Mouse (Mus musculus) ES-Bruce4 (cell line): ENCODE measurements around the gene Adamts7. TPM values are rescaled to one million over a fixed set of nuclear protein-coding genes. Genes with fewer than 3 reads are reported as not detected.
A peak's percentile ranks its signal among the peaks of the same experiment; 100 is the strongest.

Experiments used
- H3K27ac ChIP-seq: 2 replicates; pipeline ENCODE4 v1.5.1; 2012; ENCODE audit warnings: low read length, inconsistent platforms; ENCODE audit not compliant: insufficient read depth
- H3K27me3 ChIP-seq: 2 replicates; pipeline ENCODE4 v1.6.1; 2012; ENCODE audit warnings: mild to moderate bottlenecking, low read length, inconsistent platforms; ENCODE audit not compliant: control insufficient read depth, poor library complexity, insufficient read depth, severe bottlenecking
- H3K36me3 ChIP-seq: 2 replicates; pipeline ENCODE4 v1.6.1; 2012; ENCODE audit warnings: inconsistent platforms, mild to moderate bottlenecking, low read length, moderate library complexity; ENCODE audit not compliant: control insufficient read depth, poor library complexity, insufficient read depth, severe bottlenecking
- H3K4me1 ChIP-seq: one replicate; pipeline ENCODE4 v1.8.1; 2011; ENCODE audit warnings: low read length; ENCODE audit not compliant: control insufficient read depth, insufficient read depth
- H3K4me3 ChIP-seq: 2 replicates; pipeline ENCODE4 v1.5.1; 2011; ENCODE audit warnings: low read depth, mild to moderate bottlenecking, low read length
- H3K9ac ChIP-seq: 2 replicates; pipeline ENCODE4 v1.6.1; 2012; ENCODE audit warnings: low read depth, mild to moderate bottlenecking, inconsistent platforms; ENCODE audit not compliant: poor library complexity, severe bottlenecking
- H3K9me3 ChIP-seq: replicated peaks from 2 replicates; pipeline ENCODE4 v1.6.1; 2012; ENCODE audit warnings: mild to moderate bottlenecking, low read length, inconsistent platforms; ENCODE audit not compliant: control insufficient read depth, poor library complexity, insufficient read depth, severe bottlenecking
- CTCF ChIP-seq: IDR thresholded peaks from one replicate; pipeline ENCODE4 v1.8.1; 2011; ENCODE audit warnings: low read depth, low read length
- EP300 ChIP-seq: IDR thresholded peaks from 2 replicates; pipeline ENCODE4 v1.6.1; 2011; ENCODE audit warnings: low read depth, low read length; ENCODE audit not compliant: insufficient read depth
- POLR2A ChIP-seq: IDR thresholded peaks from one replicate; pipeline ENCODE4 v1.8.1; 2011; ENCODE audit warnings: low read length; ENCODE audit not compliant: insufficient read depth
- polyA plus RNA-seq: library from polyadenylated mRNA; stranded (reverse); fragments of >200 nt; gene quantifications from 2 replicates; pipeline ENCODE4 v1.2.4, GENCODE M21; 2011; ENCODE audit warnings: low read depth; ENCODE audit not compliant: missing spikeins, insufficient read depth, insufficient read length

Gene Adamts7
- polyA plus RNA-seq, 1 experiment, result 4.2 TPM

- H3K4me3 ChIP-seq, result no peak overlapping the region
- H3K9me3 ChIP-seq, result no peaks in the 10 kb centered on the region
- TF ChIP-seq POLR2A (no peak), CTCF (no peak), EP300 (no peak)
- H3K27me3 ChIP-seq, result no peaks in the 10 kb centered on the region
- no peaks in the 10 kb centered on the region for H3K36me3 ChIP-seq
- H3K9ac ChIP-seq, result no peak overlapping the region
- H3K27ac ChIP-seq, result no peak overlapping the region
- H3K4me1 ChIP-seq, result no peaks in the 10 kb centered on the region
These were observed 36.7 kb downstream of the Adamts7 start for GRCm38 (mm10) chr9:90199611-90200010.

GRCm38 (mm10) chr9:90200501-90200900, 37.6 kb downstream of the Adamts7 start:
- Histone ChIP-seq H3K4me3 (no peak overlapping the region), H3K4me1 (no peaks in the 10 kb centered on the region), H3K9ac (no peak overlapping the region), H3K9me3 (no peaks in the 10 kb centered on the region), H3K27ac (no peak overlapping the region), H3K36me3 (no peaks in the 10 kb centered on the region), H3K27me3 (no peaks in the 10 kb centered on the region)
- no peak for TF ChIP-seq EP300
- no peak for TF ChIP-seq CTCF
- TF ChIP-seq POLR2A, result no peak

GRCm38 (mm10) chr9:90201096-90201495, 38.2 kb downstream of the Adamts7 start:
- no peaks in the 10 kb centered on the region for H3K9me3 ChIP-seq
- no peaks in the 10 kb centered on the region for H3K27me3 ChIP-seq
- H3K9ac ChIP-seq, result no peak overlapping the region
- TF ChIP-seq EP300, result no peak
- H3K36me3 ChIP-seq, result no peaks in the 10 kb centered on the region
- H3K4me3 ChIP-seq, result no peak overlapping the region
- no peaks in the 10 kb centered on the region for H3K4me1 ChIP-seq
- H3K27ac ChIP-seq, result no peak overlapping the region

GRCm38 (mm10) chr9:90201541-90201940, 38.7 kb downstream of the Adamts7 start:
- Histone ChIP-seq H3K36me3 (no peaks in the 10 kb centered on the region), H3K27ac (no peak overlapping the region)

GRCm38 (mm10) chr9:90203233-90203632, 40.4 kb downstream of the Adamts7 start:
- Histone ChIP-seq H3K4me3 (no peak overlapping the region), H3K27ac (no peak overlapping the region), H3K36me3 (no peaks in the 10 kb centered on the region), H3K9ac (no peak overlapping the region), H3K27me3 (no peaks in the 10 kb centered on the region), H3K4me1 (no peaks in the 10 kb centered on the region), H3K9me3 (no peaks in the 10 kb centered on the region)
- TF ChIP-seq CTCF (no peak), EP300 (no peak), POLR2A (no peak)

More at GRCm38 (mm10) chr9:90201541-90201940, 38.7 kb downstream of the Adamts7 start:
- Histone ChIP-seq H3K4me1 (no peaks in the 10 kb centered on the region), H3K27me3 (no peaks in the 10 kb centered on the region), H3K4me3 (no peak overlapping the region), H3K9me3 (no peaks in the 10 kb centered on the region), H3K9ac (no peak overlapping the region)
- TF ChIP-seq POLR2A (no peak), EP300 (no peak), CTCF (no peak)

GRCm38 (mm10) chr9:90204396-90204915, 41.6 kb downstream of the Adamts7 start:
- Histone ChIP-seq H3K4me3 (no peak overlapping the region), H3K9me3 (no peaks in the 10 kb centered on the region), H3K27ac (no peak overlapping the region), H3K27me3 (no peaks in the 10 kb centered on the region), H3K9ac (no peak overlapping the region), H3K4me1 (no peaks in the 10 kb centered on the region), H3K36me3 (no peaks in the 10 kb centered on the region)
- peak; percentile 25 for TF ChIP-seq CTCF
- TF ChIP-seq POLR2A, result no peak
- TF ChIP-seq EP300, result no peak
